Mouse (Mus musculus) heart, embryonic 14.5 days (tissue): ENCODE results near the gene Olfr402. TPM values are rescaled to one million over a fixed set of nuclear protein-coding genes. Genes with fewer than 3 reads are reported as not detected.
"Not testable (repeated sequence)": the region's sequence is repeated elsewhere in the genome, so short reads cannot be mapped to it uniquely, and the experiment has no call there.

Experiments used
- ATAC-seq: fragments of 200-750 bp; cut with Nextera tagmentation; 2 replicates; pipeline ENCODE4 v1.8.0; 2017; ENCODE audit warnings: low read depth, moderate TSS enrichment; ENCODE audit not compliant: insufficient number of reproducible peaks, insufficient read depth, low FRiP score
- H3K27ac ChIP-seq, 2 experiments: fragments of 200-500 bp in 1 of 2; fragments of 300-500 bp in 1 of 2; sonication (generic) in 1 of 2; replicated peaks in 1 of 2; 2 replicates each; pipeline ENCODE4 v1.5.1; 2012 to 2014; ENCODE audit warnings: low read depth in 2 of 2, low read length in 2 of 2, control low read depth in 1 of 2, mild to moderate bottlenecking in 1 of 2, mixed read lengths in 1 of 2; ENCODE audit not compliant: control insufficient read depth in 1 of 2, insufficient read depth in 1 of 2
- H3K27me3 ChIP-seq: fragments of 300-500 bp; sonication (generic); 2 replicates; pipeline ENCODE4 v1.6.1; 2014; ENCODE audit warnings: mild to moderate bottlenecking, low read length, control low read depth; ENCODE audit not compliant: control insufficient read depth, insufficient read depth
- H3K36me3 ChIP-seq: fragments of 300-500 bp; sonication (generic); 2 replicates; pipeline ENCODE4 v1.6.1; 2014; ENCODE audit warnings: mild to moderate bottlenecking, control low read depth, low read length, mixed read lengths; ENCODE audit not compliant: control insufficient read depth, insufficient read depth
- H3K4me1 ChIP-seq, 2 experiments: fragments of 200-500 bp in 1 of 2; fragments of 300-500 bp in 1 of 2; sonication (generic) in 1 of 2; 2 replicates each; pipeline ENCODE4 v1.6.1; 2012 to 2014; ENCODE audit warnings: low read length in 2 of 2, control low read depth in 1 of 2, mixed read lengths in 1 of 2; ENCODE audit not compliant: control insufficient read depth in 2 of 2, insufficient read depth in 2 of 2
- H3K4me2 ChIP-seq: fragments of 300-500 bp; sonication (generic); 2 replicates; pipeline ENCODE4 v1.6.1; 2014; ENCODE audit warnings: mild to moderate bottlenecking, low read length
- H3K4me3 ChIP-seq, 2 experiments: fragments of 200-500 bp in 1 of 2; fragments of 300-500 bp in 1 of 2; sonication (generic) in 1 of 2; 2 replicates each; pipeline ENCODE4 v1.5.1; 2012 to 2014; ENCODE audit warnings: low read length in 2 of 2, mild to moderate bottlenecking in 2 of 2, control low read depth in 1 of 2, low read depth in 1 of 2, moderate library complexity in 1 of 2; ENCODE audit not compliant: control insufficient read depth in 1 of 2, insufficient read depth in 1 of 2
- H3K9ac ChIP-seq: fragments of 300-500 bp; sonication (generic); 2 replicates; pipeline ENCODE4 v1.6.1; 2014; ENCODE audit warnings: mild to moderate bottlenecking, low read length
- H3K9me3 ChIP-seq: fragments of 300-500 bp; sonication (generic); 2 replicates; pipeline ENCODE4 v1.6.1; 2016; ENCODE audit warnings: low read length, control low read depth; ENCODE audit not compliant: control insufficient read depth
- WGBS: fragments of 180-500 bp; shearing (Covaris S2); extraction: QIAGEN DNeasy Blood & Tissue Kit; methylation state at CpG from one replicate; pipeline ENCODE4 v1.1.7; 2014; 5-methylcytosine and 5-hydroxymethylcytosine counted together
- polyA plus RNA-seq: library from polyadenylated mRNA; unstranded; fragments of >200 nt; fragmentation: Nextera tagmentation; extraction: Ambion mirVana; gene quantifications from 2 replicates; pipeline ENCODE4 v1.2.1, GENCODE M21; 2014

Olfr402 gene
- not detected in 2 replicates for polyA plus RNA-seq

DNA sequence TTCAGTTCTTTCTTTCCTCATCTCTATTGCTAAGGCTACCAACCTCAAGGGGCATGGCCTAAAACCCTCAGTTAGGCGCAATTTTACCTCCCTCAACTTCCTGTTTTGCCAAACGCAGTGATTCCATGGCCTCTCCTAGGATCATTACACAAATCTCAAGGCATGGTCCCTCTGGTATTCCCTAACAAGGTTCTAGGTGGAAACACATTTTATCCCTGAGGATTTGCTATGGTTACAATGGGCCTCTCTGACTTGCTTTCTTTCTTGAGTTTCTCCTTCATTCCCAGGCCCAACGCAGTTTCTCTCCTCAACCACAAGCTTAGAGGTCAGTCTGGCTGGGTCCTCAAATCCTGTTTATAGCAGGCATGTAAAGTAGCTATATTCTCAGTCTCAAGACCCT is at the start of gene Olfr402:
TSS of gene Olfr402 (plus strand) at position 301 of the 400 bp plus-strand sequence.
- ATAC-seq: no peak

DNA sequence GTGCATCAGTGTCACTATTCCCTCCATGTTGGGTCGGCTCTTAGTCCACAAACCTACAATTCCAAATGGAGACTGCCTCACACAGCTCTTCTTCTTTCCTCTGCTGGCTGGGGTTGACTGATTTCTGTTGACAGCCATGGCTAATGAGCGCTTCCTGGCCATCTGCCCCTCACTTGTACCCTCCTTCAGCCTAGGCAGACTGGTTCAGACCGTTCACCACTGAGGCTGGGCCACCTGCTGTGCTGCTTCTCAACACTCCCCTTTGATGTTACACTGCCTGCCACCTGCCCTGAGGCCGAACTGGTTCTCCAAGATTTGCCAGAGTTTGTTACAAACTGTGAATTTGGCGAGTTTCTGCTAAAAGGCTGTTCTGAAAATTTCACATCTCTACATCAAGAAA is 48.3 kb upstream of the Olfr402 start:
- ATAC-seq: no peak

More for the DNA sequence above, at the start of gene Olfr402:
- Histone ChIP-seq H3K9ac (no peak within 1 kb of the TSS), H3K4me2 (no peak within 1 kb of the TSS), H3K9me3 (peaks cover 11% of the 10 kb centered on the region), H3K27ac (no peak within 1 kb of the TSS), H3K4me3 (no peak within 1 kb of the TSS), H3K36me3 (no peaks in the 10 kb centered on the region), H3K27me3 (no peaks in the 10 kb centered on the region), H3K4me1 (no peaks in the 10 kb centered on the region)
- WGBS: 56% methylated on average over 3 of the region's 3 CpGs

DNA sequence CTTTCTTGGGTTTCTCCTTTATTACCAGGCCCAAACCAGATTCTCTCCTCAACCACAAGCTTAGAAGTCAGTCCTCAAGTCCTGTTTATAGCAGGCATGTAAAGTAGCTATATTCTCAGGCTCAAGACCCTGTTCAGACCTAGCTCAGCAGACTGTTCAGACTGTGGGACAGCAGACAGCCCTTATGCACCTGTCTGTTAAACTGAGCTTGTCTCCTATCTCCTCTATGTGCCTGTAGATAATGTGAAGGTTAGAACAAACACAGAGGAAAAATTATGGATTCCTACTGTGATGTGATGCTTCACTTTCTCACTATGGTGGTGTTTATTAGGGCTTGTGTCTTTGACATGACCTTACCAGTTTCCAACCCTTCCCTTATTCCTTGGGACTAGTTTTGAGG is 39.9 kb upstream of the Olfr402 start, which contains the start of gene Olfr401:
TSS of gene Olfr401 (plus strand) at position 301 of the 400 bp plus-strand sequence.
- peaks cover 8% of the 10 kb centered on the region; the same call in 1 of the 2 replicates for H3K9me3 ChIP-seq

More for the DNA sequence above, 48.3 kb upstream of the Olfr402 start:
- 22% methylated on average over 5 of the region's 5 CpGs for WGBS
- Histone ChIP-seq H3K4me1 (no peaks in the 10 kb centered on the region), H3K4me3 (no peak overlapping the region), H3K9ac (no peak overlapping the region), H3K27me3 (no peaks in the 10 kb centered on the region), H3K36me3 (no peaks in the 10 kb centered on the region), H3K4me2 (no peak overlapping the region), H3K9me3 (peaks cover 10% of the 10 kb centered on the region; the same call in 1 of the 2 replicates), H3K27ac (no peak overlapping the region)

DNA sequence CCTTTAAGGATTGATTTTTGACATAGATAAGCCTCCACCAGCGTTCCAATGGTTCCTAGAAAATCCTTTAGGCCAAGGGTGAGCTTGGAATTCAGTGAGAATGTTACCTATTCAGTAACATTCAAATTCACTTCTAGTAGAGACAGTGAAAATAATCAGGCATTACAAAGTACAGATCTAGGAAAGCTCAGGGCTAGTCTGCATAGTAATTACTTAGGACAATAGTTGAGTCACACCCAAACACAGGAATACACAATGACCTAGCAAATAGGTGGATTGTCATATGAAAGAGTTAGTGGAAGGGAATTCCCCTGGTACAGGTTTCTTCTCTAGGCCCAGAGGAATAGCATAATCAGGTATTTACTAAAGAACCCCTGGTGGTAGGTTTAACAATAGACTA is 13.3 kb upstream of the Olfr402 start:
- not testable (repeated sequence) for H3K9ac ChIP-seq, ATAC-seq, H3K4me1 ChIP-seq, H3K27me3 ChIP-seq, H3K4me2 ChIP-seq, H3K36me3 ChIP-seq, H3K27ac ChIP-seq, H3K4me3 ChIP-seq
- peaks cover 52% of the 10 kb centered on the region for H3K9me3 ChIP-seq
- WGBS: 36% methylated on average over 1 of the region's 1 CpGs

More for the DNA sequence above, 39.9 kb upstream of the Olfr402 start, which contains the start of gene Olfr401:
- Histone ChIP-seq H3K4me2 (no peak within 1 kb of the TSS), H3K36me3 (no peaks in the 10 kb centered on the region), H3K9ac (no peak within 1 kb of the TSS), H3K4me3 (no peak within 1 kb of the TSS), H3K27ac (no peak within 1 kb of the TSS), H3K27me3 (no peaks in the 10 kb centered on the region), H3K4me1 (no peaks in the 10 kb centered on the region)
- no peak for ATAC-seq

DNA sequence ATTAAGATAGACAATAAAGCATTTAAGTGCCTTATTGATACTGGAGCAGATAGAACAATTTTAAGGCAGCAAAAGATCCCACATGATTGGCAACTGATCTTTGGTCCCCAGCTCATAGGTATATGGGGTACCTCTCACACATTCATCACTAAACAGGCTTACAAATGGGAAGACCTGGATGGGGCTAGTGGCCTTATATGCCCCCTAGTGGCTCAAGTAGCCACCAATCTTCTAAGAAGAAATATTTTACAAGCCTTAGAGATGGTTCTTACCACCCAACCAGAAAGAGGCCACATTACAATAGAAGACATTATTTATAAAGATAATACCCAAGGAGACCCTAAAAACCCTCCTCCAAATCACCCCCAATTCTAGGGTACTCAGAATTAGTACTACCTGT is 7.5 kb upstream of the Olfr402 start:
- Histone ChIP-seq H3K27ac (no peak overlapping the region), H3K27me3 (no peaks in the 10 kb centered on the region), H3K36me3 (no peaks in the 10 kb centered on the region), H3K9me3 (peaks cover 31% of the 10 kb centered on the region), H3K4me3 (no peak overlapping the region), H3K9ac (no peak overlapping the region), H3K4me1 (no peaks in the 10 kb centered on the region), H3K4me2 (no peak overlapping the region)
- ATAC-seq: no peak

DNA sequence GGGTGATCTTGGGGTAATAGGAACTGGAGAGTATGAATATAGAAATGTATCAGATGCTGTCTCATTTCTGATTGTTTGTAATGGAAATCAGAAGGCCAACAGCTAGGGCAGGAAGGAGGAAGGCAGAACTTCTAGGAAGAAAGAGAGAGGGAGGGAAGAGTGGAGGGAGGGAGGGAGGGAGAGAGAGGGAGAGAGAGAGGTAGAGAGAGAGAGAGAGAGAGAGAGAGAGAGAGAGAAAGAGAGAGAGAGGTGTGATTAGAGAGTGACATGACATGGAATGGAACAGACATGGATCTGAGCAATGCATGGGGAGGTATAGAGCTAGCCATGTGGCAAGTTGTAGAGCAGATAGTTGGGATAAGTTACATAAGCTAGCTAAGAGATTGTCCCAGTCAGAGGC is 15.4 kb downstream of the Olfr402 start:
- Histone ChIP-seq H3K9me3 (no peaks in the 10 kb centered on the region), H3K27ac (no peak overlapping the region), H3K4me1 (no peaks in the 10 kb centered on the region), H3K27me3 (no peaks in the 10 kb centered on the region), H3K36me3 (no peaks in the 10 kb centered on the region), H3K9ac (no peak overlapping the region), H3K4me3 (no peak overlapping the region), H3K4me2 (no peak overlapping the region)
- ATAC-seq: no peak

DNA sequence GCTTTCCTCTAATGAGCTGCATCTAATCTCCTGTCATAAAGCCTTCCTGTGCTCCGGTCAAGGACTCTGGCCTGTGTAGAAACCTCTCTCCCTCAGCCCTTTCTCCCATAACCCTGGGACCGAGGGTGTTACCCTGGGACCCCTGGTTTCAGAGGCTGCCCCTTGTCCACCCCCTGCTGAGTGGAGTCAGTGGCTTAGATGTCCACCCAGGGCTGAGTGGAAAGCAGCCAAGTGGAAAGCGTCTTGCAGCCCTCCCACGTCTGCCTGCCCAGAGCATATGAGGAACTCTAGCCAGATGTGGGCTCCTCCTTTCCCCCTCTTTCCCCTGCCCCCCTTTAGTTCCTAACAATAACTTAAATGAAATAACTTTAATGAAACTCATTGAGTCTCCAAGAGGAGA is 29.8 kb downstream of the Olfr402 start:
- H3K9ac ChIP-seq: no peak overlapping the region
- WGBS: 67% methylated on average over 4 of the region's 4 CpGs

DNA sequence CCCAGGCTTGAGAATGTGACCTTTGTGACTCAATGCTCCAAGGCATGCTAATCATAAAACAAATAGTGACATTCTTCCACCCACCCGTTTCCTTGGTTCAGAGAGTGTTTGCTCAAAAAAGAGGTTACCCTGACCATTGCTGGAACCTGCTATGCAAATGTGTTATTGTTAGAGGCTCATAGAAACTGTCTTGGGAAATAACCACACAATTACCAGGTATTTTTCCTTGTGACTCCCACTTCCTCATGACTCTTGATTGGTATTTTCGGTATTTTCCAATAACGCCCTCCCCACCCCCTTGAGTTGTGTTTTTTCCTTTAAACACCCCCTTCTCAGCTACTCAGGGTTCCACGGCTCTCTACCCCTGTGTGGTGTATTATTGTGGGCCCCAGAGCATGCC is 30.4 kb downstream of the Olfr402 start:
- Histone ChIP-seq H3K36me3 (no peaks in the 10 kb centered on the region), H3K9me3 (peaks cover 7% of the 10 kb centered on the region; the same call in 1 of the 2 replicates), H3K9ac (no peak overlapping the region), H3K27ac (no peak overlapping the region), H3K4me2 (no peak overlapping the region), H3K4me3 (no peak overlapping the region), H3K27me3 (no peaks in the 10 kb centered on the region), H3K4me1 (no peaks in the 10 kb centered on the region)
- ATAC-seq: no peak
- WGBS: 60% methylated on average over 4 of the region's 4 CpGs

More for the DNA sequence above, 29.8 kb downstream of the Olfr402 start:
- H3K9me3 ChIP-seq: peaks cover 7% of the 10 kb centered on the region; the same call in 1 of the 2 replicates
- no peak overlapping the region for H3K27ac ChIP-seq
- no peak for ATAC-seq
- H3K4me2 ChIP-seq: no peak overlapping the region
- no peak overlapping the region for H3K4me3 ChIP-seq
- no peaks in the 10 kb centered on the region for H3K4me1 ChIP-seq
- H3K36me3 ChIP-seq: no peaks in the 10 kb centered on the region
- no peaks in the 10 kb centered on the region for H3K27me3 ChIP-seq
